Mouse (Mus musculus) embryonic facial prominence, embryonic 13.5 days (tissue): Measurements from ENCODE around the gene Pcolce. TPM values are rescaled to one million over a fixed set of nuclear protein-coding genes. Genes with fewer than 3 reads are reported as not detected.
A peak's percentile ranks its signal among the peaks of the same experiment; 100 is the strongest.

Experiments used
- ATAC-seq: fragments of 200-750 bp; cut with Nextera tagmentation; 2 replicates; pipeline ENCODE4 v1.8.0; 2017; ENCODE audit warnings: low read depth; ENCODE audit not compliant: insufficient number of reproducible peaks, insufficient read depth, low FRiP score, low TSS enrichment
- H3K27ac ChIP-seq: fragments of 300-500 bp; sonication (generic); 2 replicates; pipeline ENCODE4 v1.5.1; 2015; ENCODE audit warnings: moderate library complexity, mild to moderate bottlenecking, inconsistent platforms
- H3K27me3 ChIP-seq: fragments of 300-500 bp; sonication (generic); 2 replicates; pipeline ENCODE4 v1.6.1; 2015; ENCODE audit warnings: mild to moderate bottlenecking, inconsistent platforms
- H3K36me3 ChIP-seq: fragments of 300-500 bp; sonication (generic); 2 replicates; pipeline ENCODE4 v1.6.1; 2015; ENCODE audit warnings: mild to moderate bottlenecking, inconsistent platforms
- H3K4me1 ChIP-seq: fragments of 300-500 bp; sonication (generic); 2 replicates; pipeline ENCODE4 v1.6.1; 2015; ENCODE audit warnings: inconsistent platforms
- H3K4me2 ChIP-seq: fragments of 300-500 bp; sonication (generic); 2 replicates; pipeline ENCODE4 v1.6.1; 2015; ENCODE audit warnings: moderate library complexity, mild to moderate bottlenecking, inconsistent platforms
- H3K4me3 ChIP-seq: fragments of 300-500 bp; sonication (generic); 2 replicates; pipeline ENCODE4 v1.5.1; 2015; ENCODE audit warnings: mild to moderate bottlenecking, inconsistent platforms
- H3K9ac ChIP-seq: fragments of 300-500 bp; sonication (generic); 2 replicates; pipeline ENCODE4 v1.6.1; 2015; ENCODE audit warnings: mild to moderate bottlenecking, inconsistent platforms
- H3K9me3 ChIP-seq: fragments of 300-500 bp; sonication (generic); 2 replicates; pipeline ENCODE4 v1.6.1; 2016; ENCODE audit warnings: inconsistent platforms
- WGBS: fragments of 180-500 bp; shearing (Covaris S2); methylation state at CpG from one replicate; pipeline ENCODE4 v1.1.7; 2015; ENCODE audit warnings: mixed read lengths; 5-methylcytosine and 5-hydroxymethylcytosine counted together
- polyA plus RNA-seq: library from polyadenylated mRNA; unstranded; fragments of >200 nt; fragmentation: Nextera tagmentation; extraction: Ambion mirVana; gene quantifications from 2 replicates; pipeline ENCODE4 v1.2.1, GENCODE M21; 2015

Gene Pcolce
- polyA plus RNA-seq, 1 experiment from 2014 or later, result 135 TPM

GRCm38 (mm10) chr5:137645091-137645651 is 31.6 kb upstream of the Pcolce start:
- Histone ChIP-seq H3K27me3 (peaks cover 34% of the 10 kb centered on the region), H3K9ac (peak overlapping the region; percentile 55), H3K36me3 (peaks cover 28% of the 10 kb centered on the region), H3K4me3 (peak overlapping the region; percentile 36), H3K27ac (no peak overlapping the region), H3K4me1 (peaks cover 54% of the 10 kb centered on the region), H3K9me3 (no peaks in the 10 kb centered on the region), H3K4me2 (peak overlapping the region; percentile 53)
- 2% methylated on average over 44 of the region's 44 CpGs for WGBS
- no peak for ATAC-seq

GRCm38 (mm10) chr5:137644484-137644883 is 30.9 kb upstream of the Pcolce start:
- Histone ChIP-seq H3K4me3 (no peak overlapping the region), H3K9me3 (no peaks in the 10 kb centered on the region), H3K27me3 (peaks cover 34% of the 10 kb centered on the region), H3K4me1 (peaks cover 48% of the 10 kb centered on the region), H3K4me2 (no peak overlapping the region), H3K36me3 (peaks cover 35% of the 10 kb centered on the region), H3K27ac (no peak overlapping the region), H3K9ac (peak overlapping the region; percentile 27; the same call in 1 of the 2 replicates)
- 34% methylated on average over 19 of the region's 19 CpGs for WGBS
- no peak for ATAC-seq

DNA sequence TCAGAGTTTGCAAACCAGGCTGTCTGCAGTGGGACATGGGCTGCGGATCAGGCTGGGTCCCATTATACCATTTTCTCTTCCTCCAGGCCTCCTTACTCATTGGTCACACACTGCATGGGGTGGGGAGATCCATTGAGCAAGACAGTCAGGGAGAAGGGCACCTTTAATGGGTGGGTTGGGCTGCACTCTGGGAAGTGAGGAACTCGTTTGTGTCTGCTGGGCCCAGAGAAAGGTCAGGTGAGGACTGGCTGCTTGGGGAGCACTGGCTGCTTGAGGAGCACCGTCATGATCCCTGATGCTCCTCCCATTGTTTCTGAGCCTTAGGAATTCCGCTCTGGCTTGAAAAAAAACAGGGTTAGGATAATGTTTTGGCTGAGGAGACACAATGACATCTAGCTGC is 29.3 kb upstream of the Pcolce start:
- H3K4me1 ChIP-seq, result peaks cover 34% of the 10 kb centered on the region
- H3K27ac ChIP-seq, result no peak overlapping the region
- 52% methylated on average over 4 of the region's 4 CpGs for WGBS
- H3K4me3 ChIP-seq, result no peak overlapping the region
- no peak overlapping the region for H3K4me2 ChIP-seq
- peaks cover 34% of the 10 kb centered on the region for H3K27me3 ChIP-seq
- peaks cover 50% of the 10 kb centered on the region for H3K36me3 ChIP-seq
- no peak overlapping the region for H3K9ac ChIP-seq
- ATAC-seq, result no peak
- no peaks in the 10 kb centered on the region for H3K9me3 ChIP-seq

DNA sequence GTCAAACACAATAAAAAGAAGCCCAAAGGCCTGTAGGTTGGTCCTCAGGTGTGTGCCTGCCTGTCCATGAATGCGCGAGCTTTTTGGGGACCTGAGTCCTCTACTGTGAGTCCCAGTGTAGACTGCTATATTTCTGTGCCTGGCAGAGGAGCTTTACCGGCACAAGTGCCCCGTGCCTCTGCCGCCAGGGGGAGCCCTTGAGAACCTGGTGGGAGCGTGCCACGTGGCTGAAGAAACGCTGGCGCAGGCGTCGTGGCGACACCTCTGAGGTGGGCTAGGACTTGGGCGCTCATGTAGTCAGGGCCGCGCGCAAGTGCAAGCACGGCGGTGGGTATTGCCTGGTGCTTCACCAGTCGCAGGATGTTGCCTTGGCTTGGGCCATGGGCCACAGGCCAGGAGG is 27.5 kb upstream of the Pcolce start, which contains the start of gene Sap25:
TSS of gene Sap25 (plus strand) at position 281 of the 400 bp plus-strand sequence.
- peaks cover 24% of the 10 kb centered on the region for H3K4me1 ChIP-seq
- H3K27ac ChIP-seq, result no peak within 1 kb of the TSS
- 0 out of 2 replicates have a peak within 1 kb of the TSS, but pooled peaks have one; percentile 27 for H3K9ac ChIP-seq
- H3K4me2 ChIP-seq, result no peak within 1 kb of the TSS
- WGBS, result 88% methylated on average over 19 of the region's 19 CpGs
- H3K36me3 ChIP-seq, result peaks cover 68% of the 10 kb centered on the region
- H3K9me3 ChIP-seq, result no peaks in the 10 kb centered on the region
- ATAC-seq, result no peak
- peaks cover 29% of the 10 kb centered on the region for H3K27me3 ChIP-seq
- no peak within 1 kb of the TSS for H3K4me3 ChIP-seq

DNA sequence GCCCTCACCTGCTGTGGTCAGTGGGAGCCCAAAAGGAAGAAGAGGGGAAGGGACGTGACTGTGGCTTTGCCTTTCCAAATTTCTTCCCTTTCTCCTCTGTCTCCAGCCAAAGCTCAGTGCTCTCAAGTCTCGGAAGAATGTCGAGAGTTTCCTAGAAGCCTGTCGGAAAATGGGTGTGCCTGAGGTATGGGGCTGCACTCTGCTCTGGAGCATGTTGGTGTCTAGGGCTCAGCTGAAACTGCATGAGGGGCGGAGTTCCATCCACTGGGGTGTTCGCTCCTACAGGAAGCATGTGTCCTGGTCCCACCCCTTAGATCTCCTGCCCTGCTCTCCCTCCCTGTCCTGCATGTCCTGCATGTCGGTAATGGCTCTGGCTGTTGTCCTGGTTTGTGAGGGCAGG is 25.9 kb upstream of the Pcolce start:
- ATAC-seq, result no peak
- no peak overlapping the region for H3K4me3 ChIP-seq
- H3K4me2 ChIP-seq, result no peak overlapping the region
- peaks cover 81% of the 10 kb centered on the region for H3K36me3 ChIP-seq
- H3K27me3 ChIP-seq, result peaks cover 14% of the 10 kb centered on the region
- peaks cover 12% of the 10 kb centered on the region for H3K4me1 ChIP-seq
- 76% methylated on average over 7 of the region's 7 CpGs for WGBS
- H3K27ac ChIP-seq, result no peak overlapping the region
- H3K9ac ChIP-seq, result no peak overlapping the region
- H3K9me3 ChIP-seq, result no peaks in the 10 kb centered on the region

DNA sequence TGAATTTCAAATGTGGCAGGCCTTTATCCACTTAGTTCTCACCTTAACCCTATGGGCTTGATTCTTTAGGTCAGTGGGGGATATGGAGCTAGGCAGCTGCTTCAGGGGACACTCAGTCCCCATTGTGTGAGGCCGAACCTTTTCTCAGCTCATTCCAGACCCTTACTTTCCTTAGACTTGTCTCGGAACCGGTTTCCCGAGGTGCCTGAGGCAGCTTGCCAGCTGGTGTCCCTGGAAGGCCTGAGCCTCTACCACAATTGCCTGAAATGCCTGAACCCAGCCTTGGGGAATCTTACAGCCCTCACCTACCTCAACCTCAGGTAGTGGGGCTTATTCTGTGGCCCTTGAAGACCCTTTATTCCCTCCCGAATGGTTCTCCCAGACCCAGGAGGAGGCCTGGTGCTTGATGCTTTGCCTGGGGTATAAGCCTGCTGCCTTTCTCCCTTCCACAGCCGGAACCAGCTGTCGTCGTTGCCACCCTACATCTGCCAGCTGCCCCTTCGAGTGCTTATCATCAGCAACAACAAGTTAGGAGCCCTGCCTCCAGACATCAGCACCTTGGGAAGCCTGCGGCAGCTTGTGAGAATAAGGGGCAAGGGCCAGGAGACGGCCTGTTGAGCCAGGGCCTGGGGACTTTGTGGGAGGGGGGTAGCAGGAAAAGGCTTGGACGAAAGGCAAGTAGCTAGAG is 20.0 kb upstream of the Pcolce start:
- 0 out of 2 replicates have a peak overlapping the region, but pooled peaks have one; percentile 27 for H3K9ac ChIP-seq
- no peak overlapping the region; the same call in 1 of the 2 replicates for H3K27ac ChIP-seq
- peaks cover 39% of the 10 kb centered on the region for H3K4me1 ChIP-seq
- no peak overlapping the region for H3K4me3 ChIP-seq
- ATAC-seq, result no peak
- 69% methylated on average over 12 of the region's 12 CpGs for WGBS
- H3K4me2 ChIP-seq, result no peak overlapping the region
- H3K36me3 ChIP-seq, result peaks cover 54% of the 10 kb centered on the region
- no peaks in the 10 kb centered on the region for H3K27me3 ChIP-seq
- no peaks in the 10 kb centered on the region for H3K9me3 ChIP-seq

GRCm38 (mm10) chr5:137631591-137631990 is 18.0 kb upstream of the Pcolce start:
- peak overlapping the region; percentile 94 for H3K4me3 ChIP-seq
- peak overlapping the region; percentile 90 for H3K9ac ChIP-seq
- ATAC-seq, result no peak
- H3K27ac ChIP-seq, result peak overlapping the region; percentile 90
- no peaks in the 10 kb centered on the region for H3K9me3 ChIP-seq
- H3K4me2 ChIP-seq, result peak overlapping the region; percentile 89
- H3K36me3 ChIP-seq, result peaks cover 35% of the 10 kb centered on the region
- WGBS, result 64% methylated on average over 4 of the region's 4 CpGs
- H3K27me3 ChIP-seq, result no peaks in the 10 kb centered on the region
- peaks cover 50% of the 10 kb centered on the region for H3K4me1 ChIP-seq

DNA sequence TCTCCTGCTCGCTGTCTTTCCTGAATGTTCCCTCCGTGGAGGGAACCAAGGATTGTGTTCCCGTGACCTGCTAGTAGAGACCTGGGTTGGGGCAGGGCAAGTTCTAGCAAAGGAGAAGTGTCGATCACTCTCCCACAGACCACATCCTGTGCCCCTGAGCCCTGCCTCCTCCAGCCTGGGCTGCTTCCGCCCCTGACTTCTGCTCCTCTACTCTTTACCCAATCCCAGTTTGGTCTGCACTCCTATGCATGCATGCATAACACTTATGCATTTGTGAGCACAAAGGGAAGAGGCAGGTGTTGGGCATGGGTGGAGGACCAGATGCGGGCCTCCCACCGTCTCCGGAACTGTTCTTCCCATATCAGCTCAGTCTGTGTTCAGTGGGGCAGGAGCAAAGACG is 17.6 kb upstream of the Pcolce start:
- H3K9ac ChIP-seq, result peak overlapping the region; percentile 90
- H3K9me3 ChIP-seq, result no peaks in the 10 kb centered on the region
- peak overlapping the region; percentile 89 for H3K4me2 ChIP-seq
- 64% methylated on average over 9 of the region's 9 CpGs for WGBS
- no peak for ATAC-seq
- H3K4me3 ChIP-seq, result peak overlapping the region; percentile 94
- H3K27me3 ChIP-seq, result no peaks in the 10 kb centered on the region
- peaks cover 50% of the 10 kb centered on the region for H3K4me1 ChIP-seq
- H3K36me3 ChIP-seq, result peaks cover 30% of the 10 kb centered on the region
- H3K27ac ChIP-seq, result peak overlapping the region; percentile 90

DNA sequence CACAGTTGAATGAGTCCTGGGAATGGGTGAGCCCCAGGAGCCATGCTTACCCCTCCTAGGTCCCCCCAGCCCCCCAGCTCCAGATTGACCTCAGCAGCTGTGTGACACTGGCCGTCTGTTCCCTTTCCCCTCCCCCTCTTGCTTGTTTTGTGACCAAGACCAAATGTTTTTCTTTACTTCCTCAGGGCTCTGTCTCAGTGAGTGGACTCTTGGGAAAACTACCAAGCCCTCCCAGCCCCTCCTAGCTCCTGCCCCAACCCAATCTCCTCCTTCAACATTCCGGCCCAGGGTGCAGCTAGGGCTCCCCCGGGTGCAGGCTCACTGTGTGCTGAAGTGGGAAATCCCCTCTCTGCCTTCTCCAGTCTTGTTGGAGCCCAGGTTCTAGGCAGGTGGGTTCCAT is 17.0 kb upstream of the Pcolce start:
- no peak for ATAC-seq
- H3K27ac ChIP-seq, result peak overlapping the region; percentile 90
- peaks cover 50% of the 10 kb centered on the region for H3K4me1 ChIP-seq
- no peaks in the 10 kb centered on the region for H3K27me3 ChIP-seq
- peaks cover 25% of the 10 kb centered on the region for H3K36me3 ChIP-seq
- peak overlapping the region; percentile 90 for H3K9ac ChIP-seq
- no peaks in the 10 kb centered on the region for H3K9me3 ChIP-seq
- H3K4me2 ChIP-seq, result peak overlapping the region; percentile 89
- WGBS, result 28% methylated on average over 3 of the region's 3 CpGs
- peak overlapping the region; percentile 94 for H3K4me3 ChIP-seq

GRCm38 (mm10) chr5:137629906-137630545 is 16.4 kb upstream of the Pcolce start:
- no peaks in the 10 kb centered on the region for H3K27me3 ChIP-seq
- peak overlapping the region; percentile 90 for H3K9ac ChIP-seq
- H3K4me2 ChIP-seq, result peak overlapping the region; percentile 89
- H3K4me1 ChIP-seq, result peaks cover 50% of the 10 kb centered on the region
- no peak for ATAC-seq
- H3K27ac ChIP-seq, result peak overlapping the region; percentile 90
- H3K36me3 ChIP-seq, result peaks cover 19% of the 10 kb centered on the region
- WGBS, result 18% methylated on average over 6 of the region's 6 CpGs
- H3K4me3 ChIP-seq, result peak overlapping the region; percentile 94
- H3K9me3 ChIP-seq, result no peaks in the 10 kb centered on the region

DNA sequence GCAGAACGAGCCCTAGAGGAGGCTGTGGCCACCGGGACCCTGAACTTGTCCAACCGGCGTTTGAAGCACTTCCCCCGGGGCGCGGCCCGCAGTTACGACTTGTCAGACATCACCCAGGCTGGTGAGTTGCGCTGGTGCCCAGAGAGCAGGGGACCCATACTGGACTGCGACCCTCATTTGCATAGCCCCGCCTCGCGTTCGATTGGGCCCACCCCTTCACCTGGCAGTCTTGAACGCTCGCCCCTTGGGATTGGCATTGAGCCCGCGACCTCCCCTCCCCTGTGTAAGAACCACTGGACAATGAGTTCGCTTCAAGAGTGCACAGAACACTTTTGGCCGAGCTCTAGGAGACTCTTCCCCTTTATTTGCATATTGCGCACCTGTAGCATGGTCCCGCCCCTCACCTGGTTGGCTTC is 15.7 kb upstream of the Pcolce start:
- peaks cover 16% of the 10 kb centered on the region for H3K36me3 ChIP-seq
- no peak for ATAC-seq
- WGBS, result under 1% methylated on average over 23 of the region's 23 CpGs
- peak overlapping the region; percentile 90 for H3K27ac ChIP-seq
- H3K9ac ChIP-seq, result peak overlapping the region; percentile 90
- peak overlapping the region; percentile 89 for H3K4me2 ChIP-seq
- H3K27me3 ChIP-seq, result no peaks in the 10 kb centered on the region
- peaks cover 50% of the 10 kb centered on the region for H3K4me1 ChIP-seq
- H3K4me3 ChIP-seq, result peak overlapping the region; percentile 94
- no peaks in the 10 kb centered on the region for H3K9me3 ChIP-seq
